Mouse (Mus musculus): Measurements from ENCODE around the gene Ajuba. TPM values are rescaled to one million over a fixed set of nuclear protein-coding genes. Genes with fewer than 3 reads are reported as not detected.

Ajuba gene
- polyA plus RNA-seq, 1 experiment from 2014 or later: 32.9 TPM

- WGBS: under 1% methylated on average over 37 of the region's 39 CpGs
- no peaks in the 10 kb centered on the region for H3K9me3 ChIP-seq (ENCODE audit: low read length)
- peak overlapping the region; percentile 81 for H3K4me2 ChIP-seq (replicated peaks; ENCODE audit: low read depth, low read length)
- peak overlapping the region; percentile 93 for H3K4me3 ChIP-seq (ENCODE audit: low read length)
- peak; percentile 21; the same call in 1 of the 2 replicates for ATAC-seq (ENCODE audit: low FRiP score, low TSS enrichment)
- H3K9ac ChIP-seq (replicated peaks; ENCODE audit: low read length): peak overlapping the region; percentile 98
- peaks cover 18% of the 10 kb centered on the region for H3K36me3 ChIP-seq (ENCODE audit: insufficient read depth, low read length)
- peaks cover 43% of the 10 kb centered on the region for H3K4me1 ChIP-seq (ENCODE audit: insufficient read depth, low read length)
- peak overlapping the region; percentile 98 for H3K27ac ChIP-seq (ENCODE audit: low read length)
- H3K27me3 ChIP-seq (ENCODE audit: insufficient read depth, low read length): no peaks in the 10 kb centered on the region
These were observed 1.7 kb downstream of the Ajuba start for GRCm38 (mm10) chr14:54575631-54576030.

GRCm38 (mm10) chr14:54575031-54575430, 2.3 kb downstream of the Ajuba start:
- peak overlapping the region; percentile 93 for H3K4me3 ChIP-seq (ENCODE audit: low read length)
- H3K9ac ChIP-seq (replicated peaks; ENCODE audit: low read length): peak overlapping the region; percentile 98
- no peaks in the 10 kb centered on the region for H3K9me3 ChIP-seq (ENCODE audit: low read length)
- H3K4me2 ChIP-seq (replicated peaks; ENCODE audit: low read depth, low read length): peak overlapping the region; percentile 81
- 5% methylated on average over 8 of the region's 8 CpGs for WGBS
- H3K27me3 ChIP-seq (ENCODE audit: insufficient read depth, low read length): no peaks in the 10 kb centered on the region
- ATAC-seq (ENCODE audit: low FRiP score, low TSS enrichment): no peak
- peak overlapping the region; percentile 98 for H3K27ac ChIP-seq (ENCODE audit: low read length)
- peaks cover 43% of the 10 kb centered on the region for H3K4me1 ChIP-seq (ENCODE audit: insufficient read depth, low read length)
- H3K36me3 ChIP-seq (ENCODE audit: insufficient read depth, low read length): peaks cover 22% of the 10 kb centered on the region

GRCm38 (mm10) chr14:54574253-54574652, 3.1 kb downstream of the Ajuba start:
- H3K9me3 ChIP-seq (ENCODE audit: low read length): no peaks in the 10 kb centered on the region
- H3K36me3 ChIP-seq (ENCODE audit: insufficient read depth, low read length): peaks cover 28% of the 10 kb centered on the region
- 0 out of 2 replicates have a peak overlapping the region, but pooled peaks have one; percentile 23 for H3K27ac ChIP-seq (ENCODE audit: low read length)
- WGBS: 19% methylated on average over 4 of the region's 4 CpGs
- peak overlapping the region; percentile 93 for H3K4me3 ChIP-seq (ENCODE audit: low read length)
- H3K4me2 ChIP-seq (replicated peaks; ENCODE audit: low read depth, low read length): peak overlapping the region; percentile 81
- no peaks in the 10 kb centered on the region for H3K27me3 ChIP-seq (ENCODE audit: insufficient read depth, low read length)
- H3K4me1 ChIP-seq (ENCODE audit: insufficient read depth, low read length): peaks cover 49% of the 10 kb centered on the region
- H3K9ac ChIP-seq (replicated peaks; ENCODE audit: low read length): peak overlapping the region; percentile 98
- ATAC-seq (ENCODE audit: low FRiP score, low TSS enrichment): no peak

GRCm38 (mm10) chr14:54572790-54573736, 4.3 kb downstream of the Ajuba start:
- no peaks in the 10 kb centered on the region for H3K9me3 ChIP-seq (ENCODE audit: low read length)
- peak; percentile 52 for ATAC-seq (ENCODE audit: low FRiP score, low TSS enrichment)
- H3K36me3 ChIP-seq (ENCODE audit: insufficient read depth, low read length): peaks cover 37% of the 10 kb centered on the region

GRCm38 (mm10) chr14:54572122-54572521, 5.2 kb downstream of the Ajuba start:
- no peak for ATAC-seq (ENCODE audit: low FRiP score, low TSS enrichment)
- Histone ChIP-seq H3K9me3 (ENCODE audit: low read length) (no peaks in the 10 kb centered on the region), H3K27ac (ENCODE audit: low read length) (peak overlapping the region; percentile 79), H3K9ac (replicated peaks; ENCODE audit: low read length) (peak overlapping the region; percentile 14), H3K4me2 (replicated peaks; ENCODE audit: low read depth, low read length) (peak overlapping the region; percentile 81; the same call in 1 of the 2 replicates), H3K36me3 (ENCODE audit: insufficient read depth, low read length) (peaks cover 46% of the 10 kb centered on the region), H3K4me3 (ENCODE audit: low read length) (no peak overlapping the region), H3K27me3 (ENCODE audit: insufficient read depth, low read length) (no peaks in the 10 kb centered on the region), H3K4me1 (ENCODE audit: insufficient read depth, low read length) (peaks cover 43% of the 10 kb centered on the region)
- WGBS: 66% methylated on average over 4 of the region's 4 CpGs

More at GRCm38 (mm10) chr14:54572790-54573736, 4.3 kb downstream of the Ajuba start:
- Histone ChIP-seq H3K4me2 (replicated peaks; ENCODE audit: low read depth, low read length) (peak overlapping the region; percentile 81), H3K4me3 (ENCODE audit: low read length) (peak overlapping the region; percentile 93), H3K4me1 (ENCODE audit: insufficient read depth, low read length) (peaks cover 43% of the 10 kb centered on the region), H3K27me3 (ENCODE audit: insufficient read depth, low read length) (no peaks in the 10 kb centered on the region), H3K27ac (ENCODE audit: low read length) (peak overlapping the region; percentile 79), H3K9ac (replicated peaks; ENCODE audit: low read length) (peak overlapping the region; percentile 98)
- WGBS: 16% methylated on average over 12 of the region's 14 CpGs

- no peak overlapping the region for H3K9ac ChIP-seq (replicated peaks; ENCODE audit: low read length)
- 0 out of 2 replicates have a peak overlapping the region, but pooled peaks have one; percentile 8 for H3K27ac ChIP-seq (ENCODE audit: low read length)
These were observed 7.6 kb downstream of the Ajuba start for GRCm38 (mm10) chr14:54569451-54570392.

GRCm38 (mm10) chr14:54568694-54569414, 8.5 kb downstream of the Ajuba start:
- 68% methylated on average over 15 of the region's 15 CpGs for WGBS
- 0 out of 2 replicates have a peak overlapping the region, but pooled peaks have one; percentile 8 for H3K27ac ChIP-seq (ENCODE audit: low read length)
- peaks cover 47% of the 10 kb centered on the region for H3K36me3 ChIP-seq (ENCODE audit: insufficient read depth, low read length)
- H3K27me3 ChIP-seq (ENCODE audit: insufficient read depth, low read length): no peaks in the 10 kb centered on the region
- no peak overlapping the region for H3K4me2 ChIP-seq (replicated peaks; ENCODE audit: low read depth, low read length)
- ATAC-seq (ENCODE audit: low FRiP score, low TSS enrichment): no peak
- peaks cover 31% of the 10 kb centered on the region for H3K4me1 ChIP-seq (ENCODE audit: insufficient read depth, low read length)
- no peak overlapping the region for H3K9ac ChIP-seq (replicated peaks; ENCODE audit: low read length)
- no peaks in the 10 kb centered on the region for H3K9me3 ChIP-seq (ENCODE audit: low read length)
- H3K4me3 ChIP-seq (ENCODE audit: low read length): no peak overlapping the region

More at GRCm38 (mm10) chr14:54569451-54570392, 7.6 kb downstream of the Ajuba start:
- 60% methylated on average over 17 of the region's 17 CpGs for whole genome bisulfite sequencing
- no peaks in the 10 kb centered on the region for H3K27me3 ChIP-seq (ENCODE audit: insufficient read depth, low read length)
- no peaks in the 10 kb centered on the region for H3K9me3 ChIP-seq (ENCODE audit: low read length)
- ATAC-seq (ENCODE audit: low FRiP score, low TSS enrichment): no peak
- peaks cover 47% of the 10 kb centered on the region for H3K36me3 ChIP-seq (ENCODE audit: insufficient read depth, low read length)
- H3K4me2 ChIP-seq (replicated peaks; ENCODE audit: low read depth, low read length): no peak overlapping the region
- peaks cover 39% of the 10 kb centered on the region for H3K4me1 ChIP-seq (ENCODE audit: insufficient read depth, low read length)
- H3K4me3 ChIP-seq (ENCODE audit: low read length): no peak overlapping the region

GRCm38 (mm10) chr14:54560527-54561242, 16.7 kb downstream of the Ajuba start:
- WGBS: 79% methylated on average over 14 of the region's 14 CpGs

More at GRCm38 (mm10) chr14:54560527-54561242, 16.7 kb downstream of the Ajuba start:
- Histone ChIP-seq H3K4me1 (ENCODE audit: insufficient read depth, low read length) (0 out of 2 replicates have a peak, but pooled peaks cover 3% of the 10 kb centered on the region), H3K36me3 (ENCODE audit: insufficient read depth, low read length) (no peaks in the 10 kb centered on the region), H3K27me3 (ENCODE audit: insufficient read depth, low read length) (no peaks in the 10 kb centered on the region), H3K27ac (ENCODE audit: low read length) (no peak overlapping the region), H3K9me3 (ENCODE audit: low read length) (no peaks in the 10 kb centered on the region), H3K9ac (replicated peaks; ENCODE audit: low read length) (no peak overlapping the region), H3K4me3 (ENCODE audit: low read length) (no peak overlapping the region), H3K4me2 (replicated peaks; ENCODE audit: low read depth, low read length) (no peak overlapping the region)
- ATAC-seq (ENCODE audit: low FRiP score, low TSS enrichment): no peak
